Mouse (Mus musculus) forebrain, postnatal 0 days (tissue): ENCODE data around the gene Stk32c. TPM values are rescaled to one million over a fixed set of nuclear protein-coding genes. Genes with fewer than 3 reads are reported as not detected.

Source experiments
- ATAC-seq: fragments of 200-750 bp; cut with Nextera tagmentation; 2 replicates; pipeline ENCODE4 v1.8.0; 2017; ENCODE audit warnings: mild to moderate bottlenecking, moderate library complexity
- DNase-seq: peaks from one replicate; pipeline ENCODE4 v3.0.0-alpha.2; 2015
- H3K27ac ChIP-seq: fragments of 300-500 bp; sonication (generic); 2 replicates; pipeline ENCODE4 v1.5.1; 2014; ENCODE audit warnings: low read depth, mild to moderate bottlenecking, antibody characterized with exemption, low read length, moderate library complexity, mixed read lengths
- H3K27me3 ChIP-seq: fragments of 300-500 bp; sonication (generic); 2 replicates; pipeline ENCODE4 v1.6.1; 2014; ENCODE audit warnings: mild to moderate bottlenecking, low read length, mixed read lengths; ENCODE audit not compliant: insufficient read depth
- H3K36me3 ChIP-seq: fragments of 300-500 bp; sonication (generic); 2 replicates; pipeline ENCODE4 v1.6.1; 2014; ENCODE audit warnings: mild to moderate bottlenecking, moderate library complexity; ENCODE audit not compliant: insufficient read depth
- H3K4me1 ChIP-seq: fragments of 300-500 bp; sonication (generic); 2 replicates; pipeline ENCODE4 v1.6.1; 2014; ENCODE audit warnings: antibody characterized with exemption; ENCODE audit not compliant: insufficient read depth
- H3K4me2 ChIP-seq: fragments of 300-500 bp; sonication (generic); 2 replicates; pipeline ENCODE4 v1.6.1; 2014; ENCODE audit warnings: low read depth, mild to moderate bottlenecking, moderate library complexity
- H3K4me3 ChIP-seq: fragments of 300-500 bp; sonication (generic); 2 replicates; pipeline ENCODE4 v1.5.1; 2014; ENCODE audit warnings: low read depth, low read length, mixed read lengths
- H3K9ac ChIP-seq: fragments of 300-500 bp; sonication (generic); 2 replicates; pipeline ENCODE4 v1.6.1; 2014; ENCODE audit warnings: mild to moderate bottlenecking
- H3K9me3 ChIP-seq: fragments of 300-500 bp; sonication (generic); 2 replicates; pipeline ENCODE4 v1.6.1; 2016; ENCODE audit warnings: low read length
- CTCF ChIP-seq: sonication (generic); IDR thresholded peaks from 2 replicates; pipeline ENCODE4 v1.5.1; 2016; ENCODE audit warnings: antibody characterized with exemption, control low read depth, low read depth
- WGBS: fragments of 180-500 bp; shearing (Covaris S2); extraction: QIAGEN DNeasy Blood & Tissue Kit; methylation state at CpG from one replicate; pipeline ENCODE4 v1.1.7; 2014; 5-methylcytosine and 5-hydroxymethylcytosine counted together
- polyA plus RNA-seq: library from polyadenylated mRNA; unstranded; fragments of >200 nt; fragmentation: Nextera tagmentation; extraction: Ambion mirVana; gene quantifications from 2 replicates; pipeline ENCODE4 v1.2.1, GENCODE M21; 2015
- total RNA-seq: library from RNA; depleted of rRNA; stranded (reverse); fragments of >200 nt; gene quantifications from 2 replicates; pipeline ENCODE4 v1.2.3, GENCODE M21; 2014

Stk32c gene
- total and polyA plus RNA-seq, 2 experiments from 2014 or later = 2.8 to 30.7 TPM

DNA sequence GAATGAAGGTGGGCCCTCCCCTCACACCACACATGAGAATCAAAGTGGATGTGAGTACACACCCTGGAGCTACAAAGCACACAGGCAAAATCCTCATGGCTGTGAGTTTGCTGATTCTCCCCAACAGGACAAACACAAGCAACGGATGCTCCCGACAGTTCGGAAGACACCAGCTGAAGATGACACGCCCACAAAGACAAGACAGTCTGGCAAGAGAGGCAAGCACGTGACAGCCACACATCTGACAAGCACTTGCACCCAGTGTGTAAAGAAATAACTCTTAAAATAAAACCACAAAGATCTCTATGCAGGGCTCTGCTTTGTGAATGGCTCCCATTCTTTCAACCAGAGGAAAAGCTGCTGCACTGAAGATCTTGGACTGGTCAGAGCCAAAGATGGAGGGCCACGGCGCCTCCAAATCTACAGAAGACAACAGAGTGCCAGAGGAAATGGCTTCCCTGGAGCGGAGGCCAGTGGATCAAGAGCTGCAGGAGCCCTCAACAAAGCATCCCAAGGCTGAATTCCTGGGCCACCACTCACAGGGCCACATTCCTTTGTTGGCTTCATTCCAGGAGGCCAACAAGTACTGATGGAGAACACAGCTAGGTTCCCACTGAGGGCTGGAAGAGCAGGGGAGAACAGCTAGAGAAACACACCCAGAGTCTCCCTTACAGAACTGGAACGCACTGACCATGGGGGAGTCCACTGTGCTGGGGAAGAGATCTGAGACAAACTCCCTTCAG lies 105.0 kb downstream of the Stk32c start:
- H3K27ac ChIP-seq = 0 out of 2 replicates have a peak overlapping the region, but pooled peaks have one; percentile 15
- ATAC-seq (peak; percentile 36; the same call in 1 of the 2 replicates), DNase-seq (no peak)
- no peak overlapping the region for H3K4me2 ChIP-seq
- no peak overlapping the region for H3K4me3 ChIP-seq
- no peaks in the 10 kb centered on the region for H3K4me1 ChIP-seq
- H3K9me3 ChIP-seq = no peaks in the 10 kb centered on the region
- TF ChIP-seq CTCF = no peak
- H3K36me3 ChIP-seq = 0 out of 2 replicates have a peak, but pooled peaks cover 2% of the 10 kb centered on the region
- WGBS = 72% methylated on average over 9 of the region's 9 CpGs
- H3K9ac ChIP-seq = no peak overlapping the region
- no peaks in the 10 kb centered on the region for H3K27me3 ChIP-seq

DNA sequence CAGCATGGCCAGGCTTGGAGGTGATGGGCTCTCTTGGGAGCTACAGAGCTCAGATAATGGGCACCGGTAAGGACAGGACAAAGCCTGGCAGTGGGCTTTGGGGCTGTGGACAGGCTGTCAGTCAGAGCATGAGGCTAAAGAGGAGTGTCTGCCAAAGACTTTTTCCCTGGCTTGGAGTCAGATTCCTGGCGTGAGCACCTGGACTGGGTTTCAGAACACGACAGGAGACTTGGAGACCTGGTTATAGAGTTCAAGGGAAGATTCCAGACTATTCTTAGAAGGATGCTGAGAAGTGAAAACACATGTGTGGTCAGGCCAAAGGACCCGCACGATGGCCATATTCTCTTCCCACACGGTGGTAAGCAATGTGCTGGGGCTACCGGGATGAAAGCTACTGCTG lies 107.4 kb downstream of the Stk32c start:
- 81% methylated on average over 7 of the region's 7 CpGs for WGBS
- Histone ChIP-seq H3K27ac (no peak overlapping the region), H3K4me3 (no peak overlapping the region), H3K4me1 (no peaks in the 10 kb centered on the region), H3K9ac (no peak overlapping the region), H3K9me3 (no peaks in the 10 kb centered on the region), H3K27me3 (no peaks in the 10 kb centered on the region), H3K4me2 (no peak overlapping the region), H3K36me3 (peaks cover 9% of the 10 kb centered on the region; the same call in 1 of the 2 replicates)
- DNase-seq (no peak), ATAC-seq (no peak)
- no peak for TF ChIP-seq CTCF

DNA sequence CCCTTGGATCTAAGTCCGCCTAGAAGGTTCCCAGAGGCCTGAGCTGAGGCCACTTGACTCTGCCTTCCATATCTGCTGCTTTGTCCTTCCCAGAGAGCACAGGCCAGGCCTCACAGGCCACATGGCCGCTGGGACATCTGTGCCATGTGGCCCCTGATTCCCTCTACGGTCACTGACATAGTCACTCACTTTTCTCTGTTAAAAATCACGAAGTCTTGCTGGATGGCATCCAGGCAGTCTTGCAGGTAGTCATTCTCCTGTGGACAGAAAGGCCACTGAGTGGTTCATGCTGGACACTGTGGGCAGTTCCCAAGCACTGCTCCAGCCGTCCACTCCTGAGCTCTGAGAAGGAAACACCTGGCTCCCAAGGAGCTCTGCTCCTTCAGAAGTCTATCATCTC lies 108.0 kb downstream of the Stk32c start:
- ATAC-seq (no peak), DNase-seq (no peak)
- Histone ChIP-seq H3K36me3 (peaks cover 14% of the 10 kb centered on the region; the same call in 1 of the 2 replicates), H3K4me1 (no peaks in the 10 kb centered on the region), H3K27ac (no peak overlapping the region), H3K9me3 (no peaks in the 10 kb centered on the region), H3K27me3 (no peaks in the 10 kb centered on the region), H3K9ac (no peak overlapping the region), H3K4me3 (no peak overlapping the region), H3K4me2 (no peak overlapping the region)
- no peak for TF ChIP-seq CTCF
- 89% methylated on average over 5 of the region's 5 CpGs for WGBS

DNA sequence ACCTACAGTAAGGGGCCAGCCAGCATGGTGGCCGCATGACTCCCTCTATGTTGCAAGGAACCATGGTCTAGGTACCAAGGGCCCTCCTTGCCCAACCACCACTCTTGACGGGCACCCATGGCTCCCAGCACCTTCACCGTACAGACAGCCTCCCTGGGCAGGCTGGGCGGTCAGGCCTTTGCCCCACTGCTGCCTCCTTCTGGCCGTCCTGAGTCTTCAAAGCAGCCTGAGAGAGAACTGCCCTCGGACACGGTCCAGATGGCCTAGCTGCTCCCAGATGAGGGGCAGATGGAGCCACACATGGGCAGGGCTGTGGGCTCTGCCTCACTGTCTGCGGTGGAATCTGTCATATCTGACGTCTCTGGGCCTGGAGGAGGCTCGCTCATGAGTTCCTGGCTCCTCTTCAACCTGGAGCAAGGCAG lies 109.1 kb downstream of the Stk32c start:
- no peak for DNase-seq
- 52% methylated on average over 10 of the region's 10 CpGs for WGBS
- H3K27me3 ChIP-seq = no peaks in the 10 kb centered on the region
- no peak overlapping the region for H3K27ac ChIP-seq
- no peak overlapping the region for H3K4me3 ChIP-seq
- ATAC-seq = no peak
- H3K9me3 ChIP-seq = no peaks in the 10 kb centered on the region
- H3K4me2 ChIP-seq = no peak overlapping the region
- peak; percentile 51 for TF ChIP-seq CTCF
- H3K9ac ChIP-seq = no peak overlapping the region
- peaks cover 20% of the 10 kb centered on the region; the same call in 1 of the 2 replicates for H3K36me3 ChIP-seq
- H3K4me1 ChIP-seq = no peaks in the 10 kb centered on the region

DNA sequence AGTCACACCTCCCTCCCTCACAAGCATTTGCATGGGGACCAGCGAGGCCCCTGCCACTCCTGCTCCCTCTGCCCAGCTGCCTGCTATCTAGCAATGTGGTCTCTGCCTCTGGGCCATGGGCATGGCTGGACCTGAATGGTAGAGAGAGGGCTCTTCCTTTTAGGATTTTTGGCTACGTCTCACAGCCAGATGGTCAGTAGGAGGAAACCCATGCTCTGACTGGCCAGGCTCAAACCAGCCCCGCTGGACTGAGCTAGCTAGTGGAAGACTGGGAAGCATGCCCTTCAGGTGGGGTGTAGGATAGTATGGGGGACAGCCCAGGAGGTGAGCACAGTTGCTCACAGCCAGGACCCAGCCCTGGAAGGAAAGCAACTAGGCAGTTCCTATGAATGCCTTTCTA lies 111.3 kb downstream of the Stk32c start:
- Histone ChIP-seq H3K9ac (no peak overlapping the region), H3K36me3 (peaks cover 33% of the 10 kb centered on the region), H3K4me2 (no peak overlapping the region), H3K27ac (0 out of 2 replicates have a peak overlapping the region, but pooled peaks have one; percentile 4), H3K4me1 (no peaks in the 10 kb centered on the region), H3K27me3 (no peaks in the 10 kb centered on the region), H3K4me3 (no peak overlapping the region), H3K9me3 (no peaks in the 10 kb centered on the region)
- ATAC-seq = no peak
- TF ChIP-seq CTCF = no peak
- 66% methylated on average over 3 of the region's 3 CpGs for WGBS
- DNase-seq = no peak

DNA sequence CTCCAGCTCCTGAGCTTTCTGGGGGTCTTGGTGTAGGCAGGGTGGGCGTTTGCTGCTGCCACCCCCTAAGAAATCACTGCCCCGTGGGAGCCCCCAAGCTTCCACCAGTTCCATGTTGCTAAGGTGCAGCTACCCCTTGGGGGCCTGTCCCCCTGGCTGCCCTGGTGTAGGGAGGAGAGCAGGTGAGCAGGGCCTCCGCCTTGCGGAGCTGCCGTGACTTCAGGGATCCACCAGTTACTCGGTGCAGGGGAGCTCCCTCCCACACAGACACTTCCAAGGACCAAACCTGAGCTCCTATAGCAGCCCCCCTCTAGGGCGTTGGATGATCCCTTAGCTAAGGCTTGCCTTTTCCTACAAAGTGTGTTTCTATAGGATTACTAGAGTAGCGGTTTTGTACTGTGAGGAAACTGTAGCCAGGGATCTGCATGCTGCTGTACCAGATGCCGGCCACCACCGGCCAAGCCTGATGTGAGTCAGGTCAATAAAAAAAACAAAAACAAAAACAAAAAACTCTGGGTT lies 111.8 kb downstream of the Stk32c start:
- WGBS = 77% methylated on average over 10 of the region's 10 CpGs
- TF ChIP-seq CTCF = no peak

DNA sequence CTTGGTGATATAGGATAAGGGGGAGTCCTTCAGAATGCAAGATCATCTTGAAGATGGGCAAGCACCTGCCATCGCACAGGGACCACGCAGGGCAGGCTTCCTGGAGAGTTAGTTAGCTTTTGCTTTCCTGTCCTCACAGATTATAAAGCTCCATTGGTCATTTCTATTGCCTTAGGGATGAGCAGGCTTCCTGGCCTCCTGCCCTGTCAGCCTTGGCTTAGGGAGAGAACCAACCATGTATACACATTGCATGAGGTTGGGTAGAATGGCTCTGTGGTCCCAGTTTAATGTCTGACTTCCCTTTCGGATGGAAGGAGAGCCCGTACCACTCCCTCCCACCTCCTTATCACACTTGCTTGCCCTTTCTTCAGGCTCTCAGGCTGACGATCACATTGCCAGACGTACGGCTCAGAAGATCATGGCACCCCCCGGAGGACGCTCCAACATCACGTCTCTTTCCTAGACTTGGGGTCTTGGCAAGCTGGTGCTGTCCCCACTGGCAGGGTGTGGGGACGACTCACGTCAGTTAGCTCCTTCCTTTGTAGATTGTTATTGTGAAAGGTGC lies 112.5 kb downstream of the Stk32c start:
- peaks cover 40% of the 10 kb centered on the region for H3K36me3 ChIP-seq
- 70% methylated on average over 12 of the region's 12 CpGs for WGBS
- no peaks in the 10 kb centered on the region for H3K4me1 ChIP-seq
- peak; percentile 17; the same call in 1 of the 2 replicates for TF ChIP-seq CTCF
- ATAC-seq = no peak
- H3K4me2 ChIP-seq = no peak overlapping the region
- H3K27me3 ChIP-seq = no peaks in the 10 kb centered on the region
- no peak overlapping the region for H3K27ac ChIP-seq
- no peak overlapping the region for H3K9ac ChIP-seq
- H3K4me3 ChIP-seq = no peak overlapping the region
- DNase-seq = no peak
- no peaks in the 10 kb centered on the region for H3K9me3 ChIP-seq

More for the DNA sequence above, 111.8 kb downstream of the Stk32c start:
- no peak overlapping the region for H3K4me3 ChIP-seq
- H3K4me1 ChIP-seq = no peaks in the 10 kb centered on the region
- no peak for DNase-seq
- H3K9me3 ChIP-seq = no peaks in the 10 kb centered on the region
- H3K4me2 ChIP-seq = no peak overlapping the region
- no peak overlapping the region for H3K9ac ChIP-seq
- H3K27me3 ChIP-seq = no peaks in the 10 kb centered on the region
- H3K27ac ChIP-seq = no peak overlapping the region
- peaks cover 35% of the 10 kb centered on the region for H3K36me3 ChIP-seq
- no peak for ATAC-seq
